Mouse (Mus musculus) heart, adult 2 months (tissue): ENCODE results near the gene Nrarp.

ENCODE experiments used
- CTCF ChIP-seq: fragments of 200-600 bp; IDR thresholded peaks from 2 replicates; pipeline ENCODE4 v1.8.1; 2022; ENCODE audit warnings: antibody characterized with exemption, mild to moderate bottlenecking, moderate library complexity
- EP300 ChIP-seq: fragments of 200-500 bp; IDR thresholded peaks from 2 replicates; pipeline ENCODE4 v1.6.1; 2011; ENCODE audit warnings: low read depth, low read length, control low read depth; ENCODE audit not compliant: insufficient read depth

GRCm38 (mm10) chr2:25230581-25230980, 50.0 kb downstream of the Nrarp start:
- TF ChIP-seq CTCF (no peak), EP300 (no peak)
